Mouse (Mus musculus) lung, postnatal 0 days (tissue): ENCODE results near the gene Bbs4.

Experiments
- CTCF ChIP-seq: IDR thresholded peaks from 2 replicates; pipeline ENCODE4 v1.5.1; 2016; ENCODE audit warnings: antibody characterized with exemption, mild to moderate bottlenecking
- EP300 ChIP-seq: IDR thresholded peaks from 2 replicates; pipeline ENCODE4 v1.6.1; 2016; ENCODE audit warnings: antibody characterized with exemption, mild to moderate bottlenecking, control low read depth

- TF ChIP-seq CTCF (no peak), EP300 (no peak)
Measured at GRCm38 (mm10) chr9:59387461-59387860, 34.2 kb upstream of the Bbs4 start.
